Mouse (Mus musculus) G1E (cell line): ENCODE data around the gene Sprtn. TPM values are rescaled to one million over a fixed set of nuclear protein-coding genes. Genes with fewer than 3 reads are reported as not detected.
A peak's percentile ranks its signal among the peaks of the same experiment; 100 is the strongest.

Experiments
- ATAC-seq: 2 replicates; pipeline ENCODE4 v1.8.0; 2016; ENCODE audit warnings: mild to moderate bottlenecking; ENCODE audit not compliant: insufficient number of reproducible peaks, poor library complexity, low FRiP score, severe bottlenecking; ENCODE audit errors: extremely low read depth
- DNase-seq: peaks from one replicate; pipeline ENCODE4 v3.0.0; 2012; ENCODE audit warnings: low spot score
- H3K27me3 ChIP-seq: 2 replicates; pipeline ENCODE4 v1.6.1; 2012; ENCODE audit warnings: mild to moderate bottlenecking, low read length, inconsistent platforms; ENCODE audit not compliant: insufficient read depth
- H3K36me3 ChIP-seq: replicated peaks from 2 replicates; pipeline ENCODE3; 2012; ENCODE audit warnings: mild to moderate bottlenecking, inconsistent platforms
- H3K4me1 ChIP-seq: 2 replicates; pipeline ENCODE4 v1.6.1; 2012; ENCODE audit warnings: low read depth, low read length, inconsistent platforms, mixed read lengths; ENCODE audit not compliant: insufficient read depth
- H3K4me3 ChIP-seq: 2 replicates; pipeline ENCODE4 v1.5.1; 2012; ENCODE audit warnings: low read depth, mild to moderate bottlenecking, inconsistent platforms, low read length, moderate library complexity, mixed read lengths
- H3K9me3 ChIP-seq: replicated peaks from 2 replicates; pipeline ENCODE4 v1.6.1; 2012; ENCODE audit warnings: inconsistent platforms
- CTCF ChIP-seq: IDR thresholded peaks from 2 replicates; pipeline ENCODE4 v1.5.1; 2012; ENCODE audit warnings: low read depth, low read length, inconsistent platforms, mixed read lengths
- GATA1 ChIP-seq: IDR thresholded peaks from 2 replicates; pipeline ENCODE4 v1.6.1; 2012; ENCODE audit warnings: borderline replicate concordance, low read length, inconsistent platforms, mixed read lengths
- GATA2 ChIP-seq: IDR thresholded peaks from 2 replicates; pipeline ENCODE4 v1.6.1; 2012; ENCODE audit warnings: low read depth, low read length, inconsistent platforms, borderline replicate concordance
- POLR2AphosphoS5 ChIP-seq: IDR thresholded peaks from 2 replicates; pipeline ENCODE4 v1.6.1; 2012; ENCODE audit warnings: low read depth, low read length, inconsistent platforms; ENCODE audit not compliant: insufficient replicate concordance
- TAL1 ChIP-seq: conservative IDR thresholded peaks from 2 replicates; pipeline ENCODE4 v1.6.1; 2012; ENCODE audit warnings: low read depth, low read length, inconsistent platforms, mixed read lengths
- polyA plus RNA-seq: library from polyadenylated mRNA; stranded (reverse); fragments of >175 nt; gene quantifications from 2 replicates; pipeline ENCODE4 v1.2.3, GENCODE M21; 2012
- total RNA-seq, 2 experiments: library from RNA; stranded (forward) in 1 of 2; stranded (reverse) in 1 of 2; fragments of 200-1000 nt in 1 of 2; fragments of >200 nt in 1 of 2; fragmentation: Nextera tagmentation in 1 of 2; gene quantifications; 2 replicates each; pipeline ENCODE4 v1.2.3; 2014 to 2017

The Sprtn gene
- total and polyA plus RNA-seq, 3 experiments, result 21.7 to 42.4 (median 35.8) TPM

GRCm38 (mm10) chr8:124947865-124948732, 50.4 kb downstream of the Sprtn start:
- Histone ChIP-seq H3K9me3 (peaks cover 30% of the 10 kb centered on the region), H3K36me3 (peaks cover 40% of the 10 kb centered on the region), H3K4me1 (peaks cover 42% of the 10 kb centered on the region), H3K27me3 (no peaks in the 10 kb centered on the region), H3K4me3 (peak overlapping the region; percentile 92)
- ATAC-seq (no peak), DNase-seq (no peak)
- no peak for TF ChIP-seq GATA2
- TF ChIP-seq CTCF, result no peak
- TF ChIP-seq TAL1, result no peak
- no peak for TF ChIP-seq POLR2AphosphoS5
- TF ChIP-seq GATA1, result no peak

GRCm38 (mm10) chr8:124948733-124949111, 51.0 kb downstream of the Sprtn start:
- Histone ChIP-seq H3K9me3 (peaks cover 32% of the 10 kb centered on the region), H3K27me3 (no peaks in the 10 kb centered on the region), H3K36me3 (peaks cover 34% of the 10 kb centered on the region), H3K4me3 (peak overlapping the region; percentile 92), H3K4me1 (peaks cover 37% of the 10 kb centered on the region)
- ATAC-seq (no peak), DNase-seq (no peak)
- no peak for TF ChIP-seq GATA2
- TF ChIP-seq POLR2AphosphoS5, result no peak

- ATAC-seq (0 out of 2 replicates have a peak, but pooled peaks have one; percentile 5), DNase-seq (peak; percentile 68)
- TF ChIP-seq GATA2 (no peak), CTCF (no peak), TAL1 (no peak), POLR2AphosphoS5 (no peak), GATA1 (no peak)
- H3K36me3 ChIP-seq, result peaks cover 29% of the 10 kb centered on the region
- peak within 1 kb of the TSS; percentile 92 for H3K4me3 ChIP-seq
- no peaks in the 10 kb centered on the region for H3K27me3 ChIP-seq
- H3K9me3 ChIP-seq, result peaks cover 30% of the 10 kb centered on the region
- peaks cover 35% of the 10 kb centered on the region for H3K4me1 ChIP-seq
Observed at GRCm38 (mm10) chr8:124949209-124950068, 51.8 kb downstream of the Sprtn start, which contains the start of gene Egln1. Egln1 (minus strand) TSS chr8:124949324.

GRCm38 (mm10) chr8:124950069-124950456, 52.4 kb downstream of the Sprtn start:
- Histone ChIP-seq H3K36me3 (peaks cover 23% of the 10 kb centered on the region), H3K4me1 (peaks cover 29% of the 10 kb centered on the region), H3K4me3 (peak overlapping the region; percentile 92), H3K27me3 (no peaks in the 10 kb centered on the region), H3K9me3 (peaks cover 28% of the 10 kb centered on the region)
- DNase-seq, result no peak
- ATAC-seq, result no peak; the same call in 1 of the 2 replicates
- TF ChIP-seq POLR2AphosphoS5 (no peak), GATA1 (no peak)

GRCm38 (mm10) chr8:124950865-124951264, 53.2 kb downstream of the Sprtn start:
- Histone ChIP-seq H3K4me3 (peak overlapping the region; percentile 13; the same call in 1 of the 2 replicates), H3K36me3 (peaks cover 18% of the 10 kb centered on the region), H3K9me3 (peaks cover 31% of the 10 kb centered on the region), H3K4me1 (peaks cover 22% of the 10 kb centered on the region), H3K27me3 (no peaks in the 10 kb centered on the region)
- no peak for ATAC-seq
- no peak for DNase-seq
- TF ChIP-seq CTCF (no peak), TAL1 (no peak), POLR2AphosphoS5 (no peak)

- H3K9me3 ChIP-seq, result peaks cover 20% of the 10 kb centered on the region
- ATAC-seq (no peak), DNase-seq (no peak)
- no peaks in the 10 kb centered on the region for H3K27me3 ChIP-seq
- peaks cover 12% of the 10 kb centered on the region for H3K4me1 ChIP-seq
- H3K4me3 ChIP-seq, result no peak overlapping the region
- TF ChIP-seq CTCF (no peak), GATA1 (no peak), TAL1 (no peak), GATA2 (no peak), POLR2AphosphoS5 (no peak)
- H3K36me3 ChIP-seq, result peaks cover 7% of the 10 kb centered on the region
Observed at GRCm38 (mm10) chr8:124953188-124953587, 55.5 kb downstream of the Sprtn start.
